Mouse (Mus musculus) lung, adult 2 months (tissue): ENCODE data around the gene Enkd1.

Experiments
- CTCF ChIP-seq: fragments of 200-500 bp; IDR thresholded peaks from 2 replicates; pipeline ENCODE4 v1.5.1; 2011; ENCODE audit warnings: mild to moderate bottlenecking, low read length, control low read depth; ENCODE audit not compliant: insufficient read depth
- POLR2A ChIP-seq: fragments of 200-500 bp; IDR thresholded peaks from 2 replicates; pipeline ENCODE4 v1.6.1; 2011; ENCODE audit warnings: low read depth, mild to moderate bottlenecking, control low read depth, low read length, borderline replicate concordance; ENCODE audit errors: extremely low read depth

DNA sequence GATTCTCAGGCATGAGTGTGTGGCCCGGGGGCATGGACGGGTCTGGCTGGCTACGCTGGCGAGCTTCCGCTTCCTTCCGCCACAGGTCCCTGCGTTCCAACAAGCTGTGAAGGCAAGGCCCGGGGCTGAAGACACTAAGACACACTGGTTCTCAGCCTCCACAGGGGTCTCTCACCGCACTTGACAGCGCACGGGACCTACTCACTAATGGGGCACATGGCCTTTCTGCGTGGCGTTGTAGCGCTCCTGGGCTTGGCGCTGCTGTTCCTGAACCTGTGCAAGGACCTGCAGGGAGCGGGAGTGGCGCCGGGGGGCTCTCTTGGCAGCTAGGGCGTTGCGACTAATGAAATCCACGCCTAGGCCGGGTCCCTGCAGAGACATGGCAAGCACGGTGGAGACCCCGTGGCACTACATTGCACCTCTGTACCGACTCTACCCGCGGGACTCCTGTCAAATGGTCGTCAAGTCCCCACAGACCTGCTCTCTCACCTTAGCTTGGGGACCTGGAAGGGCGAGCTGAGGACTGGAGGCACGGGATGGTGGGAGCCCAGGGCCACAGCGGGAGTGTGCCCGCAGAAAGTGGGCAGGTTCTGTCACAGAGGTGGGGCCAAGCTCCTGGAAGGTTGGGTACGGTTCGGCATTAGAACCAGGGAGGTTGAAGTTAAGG is 3.7 kb downstream of the Enkd1 start:
- TF ChIP-seq POLR2A (no peak), CTCF (no peak)
